Mouse (Mus musculus): ENCODE data around the gene Flrt3.

- TF ChIP-seq CTCF (IDR thresholded peaks at IDR 0.05; ENCODE audit: low read depth, low read length) (no peak), TAL1 (conservative IDR thresholded peaks at IDR 0.05; ENCODE audit: low read depth, low read length) (no peak)
These were observed 5.5 kb upstream of the Flrt3 start for GRCm38 (mm10) chr2:140676728-140677127.
